Mouse (Mus musculus) thymus, adult 18-20 months (tissue): ENCODE data around the gene Olfr592.
"Not testable (repeated sequence)": the region's sequence is repeated elsewhere in the genome, so short reads cannot be mapped to it uniquely, and the experiment has no call there.

Source experiments
- DNase-seq, 2 experiments: peaks; one replicate each; pipeline ENCODE4 v3.0.0; 2022; ENCODE audit warnings: mixed read lengths in 2 of 2

The Olfr592 gene

DNA sequence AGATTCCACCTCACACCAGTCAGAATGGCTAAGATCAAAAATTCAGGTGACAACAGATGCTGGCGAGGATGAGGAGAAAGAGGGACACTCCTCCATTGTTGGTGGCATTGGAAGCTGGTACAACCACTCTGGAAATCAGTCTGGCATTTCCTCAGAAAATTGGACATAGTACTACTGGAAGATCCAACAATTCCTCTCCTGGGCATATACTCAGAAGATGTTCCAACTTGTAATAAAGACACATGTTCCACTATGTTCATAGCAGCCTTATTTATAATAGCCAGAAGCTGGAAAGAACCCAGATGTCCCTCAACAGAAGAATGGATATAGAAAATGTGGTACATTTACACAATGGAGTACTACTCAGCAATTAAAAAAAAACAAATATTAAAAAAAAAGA is at the start of gene Olfr592:
Gene Olfr592, plus strand, starts transcription at position 301 of the 400 bp plus-strand sequence.
- not testable (repeated sequence) for DNase-seq

DNA sequence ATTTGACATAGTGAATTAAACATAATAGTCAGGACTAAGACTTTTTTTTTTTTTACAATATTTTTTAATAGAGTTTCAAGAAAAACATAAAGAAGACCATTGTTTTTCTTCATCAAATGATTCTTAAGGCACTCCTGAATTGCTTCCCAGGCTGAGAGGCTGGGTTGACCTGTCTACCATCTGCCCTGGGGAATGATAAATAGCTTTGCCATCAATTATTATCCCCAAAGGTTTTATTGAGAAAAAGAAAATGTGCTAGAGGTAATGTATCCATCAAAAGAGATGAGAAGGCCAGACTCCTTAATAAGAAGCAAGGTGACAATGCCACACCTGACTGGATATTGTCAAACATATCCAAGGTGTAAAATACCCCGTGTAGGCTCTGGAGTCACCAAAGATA is 44.0 kb upstream of the Olfr592 start, which contains the start of gene Olfr588-ps1:
Gene Olfr588-ps1, plus strand, starts transcription at position 301 of the 400 bp plus-strand sequence.
- DNase-seq, result no peak

DNA sequence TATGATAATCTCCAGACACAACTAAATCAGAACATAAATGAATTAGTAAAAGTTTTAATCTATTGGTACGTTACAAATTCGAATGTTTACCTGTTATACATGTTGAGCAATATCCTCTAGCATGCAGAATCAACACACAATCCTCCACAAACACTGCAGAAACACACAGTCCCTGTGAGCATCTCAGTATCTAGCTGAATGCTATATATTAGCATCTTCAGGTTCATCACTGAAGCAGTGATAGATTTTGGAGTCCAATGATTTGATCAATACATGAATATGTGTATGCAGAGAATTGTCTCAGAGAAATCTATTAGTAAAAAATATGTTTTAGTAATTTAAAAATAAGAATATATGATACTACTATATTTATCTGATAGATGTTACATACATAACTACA is 28.3 kb upstream of the Olfr592 start, which contains the start of gene Olfr589:
Gene Olfr589, minus strand, starts transcription at position 101 of the 400 bp plus-strand sequence.
- DNase-seq, result no peak

GRCm38 (mm10) chr7:103169697-103170096 is 14.9 kb upstream of the Olfr592 start:
- no peak for DNase-seq

- DNase-seq, result no peak
Measured at GRCm38 (mm10) chr7:103178240-103178639, 6.4 kb upstream of the Olfr592 start, which contains the start of gene Olfr591. Olfr591 (minus strand) TSS chr7:103178340.

DNA sequence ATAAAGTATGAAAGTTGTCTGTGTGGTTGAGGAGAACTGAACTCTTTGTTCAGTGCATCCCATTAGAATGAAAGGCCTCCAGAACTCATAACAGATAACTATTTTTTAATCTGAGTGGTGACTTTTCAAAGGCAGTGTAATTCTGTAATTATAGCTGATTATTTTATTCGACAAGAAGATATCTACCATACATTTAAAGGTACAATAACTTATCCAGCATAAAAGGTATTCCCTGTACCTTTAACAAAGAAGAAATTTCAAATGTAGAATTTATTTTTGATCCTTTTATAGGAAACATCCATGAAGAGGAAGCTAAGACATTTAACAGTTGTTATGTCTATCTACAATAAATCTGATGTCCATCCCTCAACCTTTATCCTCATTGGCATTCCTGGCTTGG is 27.0 kb downstream of the Olfr592 start, which contains the start of gene Olfr593:
Gene Olfr593, plus strand, starts transcription at position 301 of the 400 bp plus-strand sequence.
- DNase-seq, result no peak

DNA sequence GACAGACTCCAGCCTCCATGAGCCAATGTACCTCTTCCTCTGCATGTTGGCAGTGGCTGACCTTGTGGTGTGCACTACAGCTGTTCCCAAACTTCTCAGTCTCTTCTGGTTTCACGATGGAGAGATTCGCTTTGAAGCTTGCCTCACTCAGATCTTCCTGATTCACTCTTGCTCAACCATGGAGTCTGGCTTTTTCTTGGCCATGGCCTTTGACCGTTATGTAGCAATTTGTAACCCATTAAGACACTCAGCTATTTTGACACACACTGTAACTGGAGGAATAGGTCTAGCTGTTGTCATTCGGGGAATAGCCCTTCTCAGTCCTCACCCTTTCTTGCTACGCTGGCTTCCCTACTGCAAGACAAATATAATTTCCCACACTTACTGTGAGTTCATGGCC is 27.4 kb downstream of the Olfr592 start:
- not testable (repeated sequence) for DNase-seq

DNA sequence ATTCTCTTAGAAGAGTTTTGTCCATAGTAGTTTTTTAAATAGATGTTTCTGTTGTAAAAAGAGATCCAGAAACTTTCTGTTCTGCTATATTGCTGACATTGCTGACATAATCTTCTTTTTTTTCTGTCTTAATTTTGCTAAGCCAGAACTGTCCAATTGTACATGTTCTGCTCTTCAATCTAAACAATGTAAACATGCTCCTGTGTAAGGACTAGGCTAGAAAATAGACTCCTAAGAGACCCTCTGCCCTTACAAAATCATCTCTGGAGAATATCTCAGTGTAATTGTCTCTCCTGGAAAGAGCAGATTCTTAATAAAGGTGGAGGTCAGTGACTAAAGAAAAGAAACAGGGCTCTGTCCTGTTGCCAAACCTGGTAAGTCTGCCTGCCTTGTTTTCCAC is 32.1 kb downstream of the Olfr592 start, which contains the start of gene Olfr594:
Gene Olfr594, plus strand, starts transcription at position 301 of the 400 bp plus-strand sequence.
- no peak for DNase-seq
